Mouse (Mus musculus) bone marrow macrophage, adult 2 months (primary cell): ENCODE results near the gene F2rl1.

Experiments used
- CTCF ChIP-seq: IDR thresholded peaks from 2 replicates; pipeline ENCODE4 v1.5.1; 2012; ENCODE audit warnings: low read depth, mild to moderate bottlenecking, low read length, moderate library complexity
- POLR2A ChIP-seq: IDR thresholded peaks from 2 replicates; pipeline ENCODE4 v1.6.1; 2012; ENCODE audit warnings: mild to moderate bottlenecking, low read depth, low read length, borderline replicate concordance

- no peak for TF ChIP-seq POLR2A
- peak; percentile 60; the same call in 1 of the 2 replicates for TF ChIP-seq CTCF
Observed at GRCm38 (mm10) chr13:95563693-95564092, 38.7 kb upstream of the F2rl1 start.
